ENCODE assay signal across 8 mouse cellular contexts in the genomic region with DNA sequence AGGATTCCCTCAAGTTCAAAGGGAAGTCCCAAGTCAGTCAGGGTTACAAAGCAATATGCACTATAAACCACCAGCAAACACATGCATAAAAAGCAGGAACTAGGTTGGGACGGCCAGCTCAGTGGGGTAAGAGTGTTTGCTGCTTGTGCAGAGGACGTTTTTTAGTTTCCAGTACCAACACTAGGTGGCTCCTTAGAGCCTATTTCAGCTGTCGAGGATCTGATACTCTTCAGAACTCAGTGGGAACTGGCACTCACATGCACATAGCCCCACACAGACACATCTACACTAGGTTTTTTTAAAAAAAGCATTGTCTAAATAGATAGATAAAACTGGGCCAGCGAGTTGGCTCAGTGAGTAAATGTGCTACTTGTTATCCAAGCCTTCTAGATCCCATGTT. TPM values are rescaled to one million over a fixed set of nuclear protein-coding genes. Genes with fewer than 3 reads are reported as not detected.
DNase-seq lines count a peak whose midpoint lies in the region; ATAC-seq lines count a peak whose summit lies in the region.

No protein-coding gene starts in this region.

- H3K27ac ChIP-seq in limb, embryonic 13.5 days: no peak overlapping the region
- H3K27ac ChIP-seq in limb, embryonic 10.5 days: no peak overlapping the region

- H3K27me3 ChIP-seq in limb, embryonic 13.5 days: no peaks in the 10 kb centered on the region
- H3K27me3 ChIP-seq in limb, embryonic 10.5 days (ENCODE audit: low read depth, poor library complexity, severe bottlenecking): no peaks in the 10 kb centered on the region

- WGBS in limb, embryonic 13.5 days: 52% methylated on average over 4 of the region's 4 CpGs
- 63% methylated on average over 4 of the region's 4 CpGs for WGBS in limb, embryonic 10.5 days

- no peaks in the 10 kb centered on the region for H3K9me3 ChIP-seq in limb, embryonic 13.5 days
- no peaks in the 10 kb centered on the region for H3K9me3 ChIP-seq in limb, embryonic 10.5 days (replicated peaks)

- peak; percentile 30 for DNase-seq in cerebellum, adult 8-10 months
- DNase-seq in cerebellum, adult 9-10 months: no peak
- no peak for DNase-seq in limb, embryonic 10.5 days (ENCODE audit: low spot score)
- peak; percentile 67 for DNase-seq in R1 (ENCODE audit: low read depth, low spot score)
- DNase-seq in adrenal gland, adult 18-20 months (ENCODE audit: low spot score in 2 of 2): no peak

- peak; percentile 57; the same call in 1 of the 2 replicates for ATAC-seq in limb, embryonic 13.5 days (ENCODE audit: low FRiP score, low read depth)
- peak; percentile 61 for ATAC-seq in inflammation-experienced regulatory T-cells, adult 6 months
- peak; percentile 69 for ATAC-seq in megakaryocyte progenitor cell, adult 5-6 weeks (replicated peaks; ENCODE audit: poor library complexity)

- no peak overlapping the region for H3K4me3 ChIP-seq in limb, embryonic 13.5 days
- H3K4me3 ChIP-seq in limb, embryonic 10.5 days: no peak overlapping the region

- H3K9ac ChIP-seq in limb, embryonic 13.5 days: no peak overlapping the region

- no peaks in the 10 kb centered on the region for H3K4me1 ChIP-seq in limb, embryonic 13.5 days
- no peaks in the 10 kb centered on the region for H3K4me1 ChIP-seq in limb, embryonic 10.5 days

- H3K36me3 ChIP-seq in limb, embryonic 13.5 days: peaks cover 81% of the 10 kb centered on the region
- peaks cover 86% of the 10 kb centered on the region for H3K36me3 ChIP-seq in limb, embryonic 10.5 days

- H3K4me2 ChIP-seq in limb, embryonic 13.5 days (replicated peaks): no peak overlapping the region

RNA-seq across cellular contexts. Expression of a gene that starts 13.7 kb away (rescaled TPM):
- 2.1 and 2.2 TPM in 2 replicates for polyA plus RNA-seq in limb, embryonic 13.5 days (2015; fragmentation: Nextera tagmentation; extraction: Ambion mirVana)
- polyA plus RNA-seq in limb, embryonic 10.5 days (2016; fragmentation: Nextera tagmentation; extraction: Ambion mirVana): 0.79 and 1.9 TPM in 2 replicates
- not detected for polyA plus RNA-seq in inflammation-experienced regulatory T-cells, adult 6 months (2017; shearing (Covaris generic))
- total RNA-seq in megakaryocyte progenitor cell, adult 5-6 weeks (2015): 0.24 and 0.32 TPM in 2 replicates
- total RNA-seq in megakaryocyte progenitor cell, adult 5-6 weeks (2017): 0.08 and 0.17 TPM in 2 replicates
- total RNA-seq in adrenal gland, adult 18-20 months (2021): under 1 TPM; 0.23 to 0.64 TPM

RNA-seq across cellular contexts. Expression of a gene that starts 21.2 kb away (rescaled TPM):
- polyA plus RNA-seq in limb, embryonic 13.5 days (2015; fragmentation: Nextera tagmentation; extraction: Ambion mirVana): 41.0 and 43.5 TPM in 2 replicates
- 33.9 and 37.6 TPM in 2 replicates for polyA plus RNA-seq in limb, embryonic 10.5 days (2016; fragmentation: Nextera tagmentation; extraction: Ambion mirVana)
- 10 to 100 TPM; 20.5 to 28.0 (median 24.7) TPM for polyA plus RNA-seq in inflammation-experienced regulatory T-cells, adult 6 months (2017; shearing (Covaris generic))
- 568 and 581 TPM in 2 replicates for total RNA-seq in megakaryocyte progenitor cell, adult 5-6 weeks (2015)
- 577 and 593 TPM in 2 replicates for total RNA-seq in megakaryocyte progenitor cell, adult 5-6 weeks (2017)
- total RNA-seq in adrenal gland, adult 18-20 months (2021): 100 to 1,000 TPM; 189 to 198 TPM

Comparison
In these comparisons a context has a peak if more than half of its experiments do, and no peak if none do; other contexts are left out.
1. DNase-seq: peak in cerebellum, adult 8-10 months (single experiment) and R1 (single experiment); none in cerebellum, adult 9-10 months (single experiment), limb, embryonic 10.5 days (single experiment) and adrenal gland, adult 18-20 months (0 of 2).
2. Peak in every context shown above with its lines, with median percentiles within 50 percentile points of each other: ATAC-seq.